Mouse (Mus musculus): ENCODE data around the gene Gm3371. TPM values are rescaled to one million over a fixed set of nuclear protein-coding genes. Genes with fewer than 3 reads are reported as not detected.
"Not testable (repeated sequence)": the region's sequence is repeated elsewhere in the genome, so short reads cannot be mapped to it uniquely, and the experiment has no call there.

The Gm3371 gene
- polyA plus RNA-seq (2014; fragmentation: Nextera tagmentation; extraction: Ambion mirVana) = not detected in 2 replicates

DNA sequence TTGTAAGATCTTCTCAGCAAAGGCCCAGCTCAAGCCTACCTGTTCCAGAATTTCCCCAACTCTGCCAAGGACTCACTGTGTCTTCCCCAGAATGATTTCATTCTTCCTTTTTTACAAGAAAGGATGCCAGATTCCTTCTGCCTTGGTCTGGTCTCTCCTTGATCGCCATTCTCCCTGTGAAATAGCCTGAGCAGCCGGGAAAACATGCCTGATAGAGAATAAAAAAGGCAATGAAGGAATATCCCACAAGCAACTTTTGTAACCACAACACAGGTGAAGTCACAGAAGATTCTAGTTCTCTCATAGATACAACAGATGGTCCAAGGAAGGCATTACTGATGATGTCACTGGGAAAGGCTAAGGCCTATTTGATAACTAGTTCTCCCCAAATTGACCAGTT lies at the start of gene Gm3371:
TSS of gene Gm3371 (minus strand) at position 101 of the 400 bp plus-strand sequence.
- not testable (repeated sequence) for DNase-seq; H3K4me2 ChIP-seq; ATAC-seq (ENCODE audit: insufficient read depth); H3K9me3 ChIP-seq (ENCODE audit: low read depth, low read length); H3K36me3 ChIP-seq (ENCODE audit: insufficient read depth); H3K9ac ChIP-seq; H3K4me1 ChIP-seq (ENCODE audit: insufficient read depth); H3K27me3 ChIP-seq (ENCODE audit: insufficient read depth, low read length); H3K27ac ChIP-seq (ENCODE audit: low read depth); H3K4me3 ChIP-seq (ENCODE audit: low read depth, low read length)
- no CpG with 5 or more reads among the region's 2 CpGs for WGBS

DNA sequence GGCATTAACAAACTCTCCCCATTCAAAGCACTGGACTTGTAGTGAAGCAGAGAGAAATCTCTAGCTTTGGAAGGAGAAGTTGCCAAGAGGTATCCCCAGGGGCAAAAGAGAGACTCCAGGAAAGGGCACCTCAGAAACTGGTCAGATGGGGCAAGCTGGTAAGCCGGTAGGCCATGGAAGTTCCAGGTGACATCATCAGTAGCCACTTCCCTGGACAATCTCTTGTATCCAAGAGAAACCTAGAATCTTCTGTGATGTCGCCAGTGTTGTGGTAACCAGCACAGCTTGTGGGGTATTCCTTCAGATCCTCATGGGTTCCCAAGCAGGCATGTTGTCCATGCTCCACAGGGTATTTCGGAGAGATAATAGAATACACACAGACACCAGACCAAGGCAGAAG lies 22.8 kb upstream of the Gm3371 start, which contains the start of gene Gm8232:
TSS of gene Gm8232 (plus strand) at position 301 of the 400 bp plus-strand sequence.
- WGBS = 85% methylated on average over 2 of the region's 3 CpGs
- not testable (repeated sequence) for H3K27me3 ChIP-seq (ENCODE audit: insufficient read depth, low read length); ATAC-seq (ENCODE audit: insufficient read depth)

DNA sequence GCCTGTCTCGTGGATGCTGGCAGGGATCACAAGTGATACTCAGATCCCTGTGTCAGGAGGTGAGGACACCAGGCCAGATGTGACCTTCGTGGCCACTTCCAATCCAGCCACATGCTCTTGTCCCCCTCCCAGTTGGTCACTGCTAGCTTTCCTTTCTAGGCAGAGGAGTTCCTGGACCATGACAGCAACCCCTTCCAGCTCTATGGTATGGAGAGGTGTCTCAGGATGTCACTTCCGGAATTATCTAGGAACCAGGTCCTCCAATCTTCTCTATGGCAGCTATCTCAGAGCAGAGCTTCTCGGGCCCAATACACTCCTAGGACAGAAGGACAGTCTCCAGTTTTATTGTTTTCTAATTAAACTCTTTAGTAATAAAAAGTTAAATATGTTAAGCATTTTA lies 26.3 kb downstream of the Gm3371 start:
- WGBS = 79% methylated on average over 3 of the region's 4 CpGs
- H3K27me3 ChIP-seq (ENCODE audit: insufficient read depth, low read length); H3K4me3 ChIP-seq (ENCODE audit: low read depth, low read length); DNase-seq; H3K9ac ChIP-seq; H3K27ac ChIP-seq (ENCODE audit: low read depth); H3K36me3 ChIP-seq (ENCODE audit: insufficient read depth); ATAC-seq (ENCODE audit: insufficient read depth); H3K4me1 ChIP-seq (ENCODE audit: insufficient read depth); H3K9me3 ChIP-seq (ENCODE audit: low read depth, low read length); H3K4me2 ChIP-seq: not testable (repeated sequence)

More for the DNA sequence above, 22.8 kb upstream of the Gm3371 start, which contains the start of gene Gm8232:
- H3K4me1 ChIP-seq (ENCODE audit: insufficient read depth); H3K9me3 ChIP-seq (ENCODE audit: low read depth, low read length); H3K4me2 ChIP-seq; H3K36me3 ChIP-seq (ENCODE audit: insufficient read depth); H3K27ac ChIP-seq (ENCODE audit: low read depth); H3K4me3 ChIP-seq (ENCODE audit: low read depth, low read length); H3K9ac ChIP-seq; DNase-seq: not testable (repeated sequence)

DNA sequence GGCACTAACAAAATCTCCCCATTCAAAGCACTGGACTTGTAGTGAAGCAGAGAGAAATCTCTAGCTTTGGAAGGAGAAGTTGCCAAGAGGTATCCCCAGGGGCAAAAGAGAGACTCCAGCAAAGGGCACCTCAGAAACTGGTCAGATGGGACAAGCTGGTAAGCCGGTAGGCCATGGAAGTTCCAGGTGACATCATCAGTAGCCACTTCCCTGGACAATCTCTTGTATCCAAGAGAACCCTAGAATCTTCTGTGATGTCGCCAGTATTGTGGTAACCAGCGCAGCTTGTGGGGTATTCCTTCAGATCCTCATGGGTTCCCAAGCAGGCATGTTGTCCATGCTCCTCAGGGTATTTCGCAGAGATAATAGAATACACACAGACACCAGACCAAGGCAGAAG lies 45.4 kb downstream of the Gm3371 start, which contains the start of gene Gm8229:
TSS of gene Gm8229 (plus strand) at position 301 of the 400 bp plus-strand sequence.
- not testable (repeated sequence) for ATAC-seq (ENCODE audit: insufficient read depth); H3K4me3 ChIP-seq (ENCODE audit: low read depth, low read length); H3K27ac ChIP-seq (ENCODE audit: low read depth); H3K9ac ChIP-seq; DNase-seq; H3K27me3 ChIP-seq (ENCODE audit: insufficient read depth, low read length); H3K36me3 ChIP-seq (ENCODE audit: insufficient read depth); H3K4me1 ChIP-seq (ENCODE audit: insufficient read depth); H3K9me3 ChIP-seq (ENCODE audit: low read depth, low read length); H3K4me2 ChIP-seq
- 88% methylated on average over 4 of the region's 4 CpGs for WGBS

DNA sequence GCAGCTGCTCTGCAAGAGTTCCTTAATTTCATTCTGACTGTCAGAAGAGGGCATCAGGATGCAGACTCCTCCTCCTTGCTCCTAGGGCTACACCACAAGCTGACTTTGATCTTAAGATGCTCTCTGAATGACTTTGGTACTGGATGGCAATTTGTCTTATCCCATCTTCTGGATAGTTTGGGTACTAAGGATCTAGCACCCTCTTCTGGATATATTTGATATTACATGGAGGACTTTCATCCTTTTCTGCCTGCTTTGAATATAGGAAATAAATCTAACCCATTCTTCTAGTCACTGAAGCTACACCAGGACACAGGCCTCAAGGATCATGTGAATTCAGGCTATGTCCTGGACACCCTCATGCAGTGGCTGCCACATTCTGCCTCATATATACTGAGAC lies 48.2 kb downstream of the Gm3371 start:
- TF ChIP-seq CTCF (IDR thresholded peaks at IDR 0.05; ENCODE audit: low read depth) = peak; percentile 33; the same call in 1 of the 2 replicates
- not testable (repeated sequence) for H3K4me3 ChIP-seq (ENCODE audit: low read depth, low read length); H3K9me3 ChIP-seq (ENCODE audit: low read depth, low read length); H3K27me3 ChIP-seq (ENCODE audit: insufficient read depth, low read length); H3K4me1 ChIP-seq (ENCODE audit: insufficient read depth); ATAC-seq (ENCODE audit: insufficient read depth); H3K9ac ChIP-seq; H3K36me3 ChIP-seq (ENCODE audit: insufficient read depth); H3K27ac ChIP-seq (ENCODE audit: low read depth); H3K4me2 ChIP-seq
- DNase-seq = peak; percentile 33

DNA sequence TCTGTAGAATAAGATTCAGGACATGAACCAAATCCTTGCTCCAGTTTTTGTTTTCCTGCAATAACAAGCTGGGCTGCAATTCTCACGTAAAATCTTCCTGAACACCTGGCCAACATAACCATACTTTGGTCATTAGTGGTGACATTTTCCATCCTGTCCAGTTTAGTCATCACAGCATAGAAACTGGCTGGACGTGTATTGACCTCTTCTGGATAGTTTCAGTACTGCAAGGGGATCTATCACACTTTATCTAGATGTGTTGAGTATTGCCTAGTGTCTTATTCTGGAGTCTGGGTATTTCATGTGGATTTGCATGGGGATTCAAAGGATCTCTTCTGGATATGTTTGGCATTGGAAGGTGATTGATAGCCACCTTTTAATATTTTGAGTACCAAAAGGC lies 49.1 kb downstream of the Gm3371 start:
- not testable (repeated sequence) for H3K4me2 ChIP-seq; DNase-seq; H3K9me3 ChIP-seq (ENCODE audit: low read depth, low read length); ATAC-seq (ENCODE audit: insufficient read depth); H3K27ac ChIP-seq (ENCODE audit: low read depth); H3K27me3 ChIP-seq (ENCODE audit: insufficient read depth, low read length); H3K36me3 ChIP-seq (ENCODE audit: insufficient read depth); H3K9ac ChIP-seq; H3K4me1 ChIP-seq (ENCODE audit: insufficient read depth); H3K4me3 ChIP-seq (ENCODE audit: low read depth, low read length)
- 10% methylated on average over 1 of the region's 2 CpGs for WGBS
- peak; percentile 39 for TF ChIP-seq CTCF (IDR thresholded peaks at IDR 0.05; ENCODE audit: low read depth)

Other genes with a start within 250 kb of the Gm3371 start
- gene Gm8212, start 213.0 kb downstream of the Gm3371 start, polyA plus RNA-seq (2014; fragmentation: Nextera tagmentation; extraction: Ambion mirVana) = not detected in 2 replicates
- gene 4930503E14Rik, start 197.4 kb downstream of the Gm3371 start, polyA plus RNA-seq (2014; fragmentation: Nextera tagmentation; extraction: Ambion mirVana) = not detected in 2 replicates
- gene Gm8220, start 125.1 kb downstream of the Gm3371 start, polyA plus RNA-seq (2014; fragmentation: Nextera tagmentation; extraction: Ambion mirVana) = not detected in 2 replicates
- gene Gm5930, start 72.1 kb downstream of the Gm3371 start, polyA plus RNA-seq (2014; fragmentation: Nextera tagmentation; extraction: Ambion mirVana) = not detected in 2 replicates
- not detected in 2 replicates for gene Gm8229, start 45.3 kb downstream of the Gm3371 start, polyA plus RNA-seq (2014; fragmentation: Nextera tagmentation; extraction: Ambion mirVana)
- gene Gm8232, start 22.9 kb upstream of the Gm3371 start, polyA plus RNA-seq (2014; fragmentation: Nextera tagmentation; extraction: Ambion mirVana) = not detected in 2 replicates
- gene BC061237, start 81.8 kb upstream of the Gm3371 start, polyA plus RNA-seq (2014; fragmentation: Nextera tagmentation; extraction: Ambion mirVana) = not detected in 2 replicates
- gene Gm17093, start 107.6 kb upstream of the Gm3371 start, polyA plus RNA-seq (2014; fragmentation: Nextera tagmentation; extraction: Ambion mirVana) = not detected in 2 replicates
- gene Gm8247, start 172.5 kb upstream of the Gm3371 start, polyA plus RNA-seq (2014; fragmentation: Nextera tagmentation; extraction: Ambion mirVana) = not detected in 2 replicates
- not detected in 2 replicates for gene Gm5624, start 217.2 kb upstream of the Gm3371 start, polyA plus RNA-seq (2014; fragmentation: Nextera tagmentation; extraction: Ambion mirVana)